Mouse (Mus musculus) heart, embryonic 14.5 days (tissue): ENCODE measurements at regions not wholly inside any gene's neighbourhood (a gene's known extent, or its start where the extent isn't known, plus 50 kb on each side); places are given as distances from the start of the nearest gene placed in this dataset.
A peak's percentile ranks its signal among the peaks of the same experiment; 100 is the strongest.

Experiments used
- ATAC-seq: fragments of 200-750 bp; cut with Nextera tagmentation; 2 replicates; pipeline ENCODE4 v1.8.0; 2017; ENCODE audit warnings: low read depth, moderate TSS enrichment; ENCODE audit not compliant: insufficient number of reproducible peaks, insufficient read depth, low FRiP score
- H3K27ac ChIP-seq, 2 experiments: fragments of 200-500 bp in 1 of 2; fragments of 300-500 bp in 1 of 2; sonication (generic) in 1 of 2; replicated peaks in 1 of 2; 2 replicates each; pipeline ENCODE4 v1.5.1; 2012 to 2014; ENCODE audit warnings: low read depth in 2 of 2, low read length in 2 of 2, control low read depth in 1 of 2, mild to moderate bottlenecking in 1 of 2, mixed read lengths in 1 of 2; ENCODE audit not compliant: control insufficient read depth in 1 of 2, insufficient read depth in 1 of 2
- H3K27me3 ChIP-seq: fragments of 300-500 bp; sonication (generic); 2 replicates; pipeline ENCODE4 v1.6.1; 2014; ENCODE audit warnings: mild to moderate bottlenecking, low read length, control low read depth; ENCODE audit not compliant: control insufficient read depth, insufficient read depth
- H3K36me3 ChIP-seq: fragments of 300-500 bp; sonication (generic); 2 replicates; pipeline ENCODE4 v1.6.1; 2014; ENCODE audit warnings: mild to moderate bottlenecking, control low read depth, low read length, mixed read lengths; ENCODE audit not compliant: control insufficient read depth, insufficient read depth
- H3K4me1 ChIP-seq, 2 experiments: fragments of 200-500 bp in 1 of 2; fragments of 300-500 bp in 1 of 2; sonication (generic) in 1 of 2; 2 replicates each; pipeline ENCODE4 v1.6.1; 2012 to 2014; ENCODE audit warnings: low read length in 2 of 2, control low read depth in 1 of 2, mixed read lengths in 1 of 2; ENCODE audit not compliant: control insufficient read depth in 2 of 2, insufficient read depth in 2 of 2
- H3K4me2 ChIP-seq: fragments of 300-500 bp; sonication (generic); 2 replicates; pipeline ENCODE4 v1.6.1; 2014; ENCODE audit warnings: mild to moderate bottlenecking, low read length
- H3K4me3 ChIP-seq, 2 experiments: fragments of 200-500 bp in 1 of 2; fragments of 300-500 bp in 1 of 2; sonication (generic) in 1 of 2; 2 replicates each; pipeline ENCODE4 v1.5.1; 2012 to 2014; ENCODE audit warnings: low read length in 2 of 2, mild to moderate bottlenecking in 2 of 2, control low read depth in 1 of 2, low read depth in 1 of 2, moderate library complexity in 1 of 2; ENCODE audit not compliant: control insufficient read depth in 1 of 2, insufficient read depth in 1 of 2
- H3K9ac ChIP-seq: fragments of 300-500 bp; sonication (generic); 2 replicates; pipeline ENCODE4 v1.6.1; 2014; ENCODE audit warnings: mild to moderate bottlenecking, low read length
- H3K9me3 ChIP-seq: fragments of 300-500 bp; sonication (generic); 2 replicates; pipeline ENCODE4 v1.6.1; 2016; ENCODE audit warnings: low read length, control low read depth; ENCODE audit not compliant: control insufficient read depth
- WGBS: fragments of 180-500 bp; shearing (Covaris S2); extraction: QIAGEN DNeasy Blood & Tissue Kit; methylation state at CpG from one replicate; pipeline ENCODE4 v1.1.7; 2014; 5-methylcytosine and 5-hydroxymethylcytosine counted together

GRCm38 (mm10) chr11:114194055-114194706, 127.3 kb upstream of the Sdk2 start:
- no peaks in the 10 kb centered on the region for H3K36me3 ChIP-seq
- 54% methylated on average over 16 of the region's 16 CpGs for WGBS
- no peak overlapping the region for H3K4me3 ChIP-seq
- ATAC-seq: no peak
- H3K4me1 ChIP-seq: peaks cover 17 to 19% of the 10 kb centered on the region in 2 experiments
- H3K27ac ChIP-seq: 0 out of 4 replicates have a peak overlapping the region, but pooled peaks of 1 of the 2 experiments have one; percentile 1
- no peaks in the 10 kb centered on the region for H3K27me3 ChIP-seq
- peaks cover 9% of the 10 kb centered on the region; the same call in 1 of the 2 replicates for H3K9me3 ChIP-seq
- no peak overlapping the region for H3K4me2 ChIP-seq
- no peak overlapping the region for H3K9ac ChIP-seq

DNA sequence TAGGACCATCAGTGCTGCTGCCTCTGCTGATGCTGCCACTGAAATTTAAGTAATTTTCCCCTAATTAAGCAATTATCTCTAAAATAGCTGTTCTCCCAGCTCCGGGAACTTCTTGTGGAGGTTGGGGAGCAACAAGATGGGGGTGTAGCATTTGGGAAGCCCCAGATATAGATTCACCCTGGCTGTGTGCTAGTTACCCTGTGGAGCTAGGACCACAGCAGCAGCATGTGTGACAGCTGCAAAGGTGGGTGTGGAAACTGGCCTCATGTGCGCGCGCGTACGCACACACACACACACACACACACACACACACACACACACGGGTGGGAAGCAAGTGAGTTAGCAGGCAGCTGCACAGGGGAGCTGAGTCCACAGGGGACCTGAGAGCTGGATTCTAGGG, 126.2 kb upstream of the Sdk2 start:
- no peak overlapping the region for H3K4me2 ChIP-seq
- no peak overlapping the region for H3K27ac ChIP-seq
- no peaks in the 10 kb centered on the region for H3K36me3 ChIP-seq
- no peak overlapping the region for H3K9ac ChIP-seq
- peaks cover 8 to 9% of the 10 kb centered on the region in 2 experiments for H3K4me1 ChIP-seq
- ATAC-seq: no peak
- H3K4me3 ChIP-seq: no peak overlapping the region
- H3K27me3 ChIP-seq: no peaks in the 10 kb centered on the region
- peaks cover 9% of the 10 kb centered on the region; the same call in 1 of the 2 replicates for H3K9me3 ChIP-seq
- WGBS: 89% methylated on average over 7 of the region's 7 CpGs

DNA sequence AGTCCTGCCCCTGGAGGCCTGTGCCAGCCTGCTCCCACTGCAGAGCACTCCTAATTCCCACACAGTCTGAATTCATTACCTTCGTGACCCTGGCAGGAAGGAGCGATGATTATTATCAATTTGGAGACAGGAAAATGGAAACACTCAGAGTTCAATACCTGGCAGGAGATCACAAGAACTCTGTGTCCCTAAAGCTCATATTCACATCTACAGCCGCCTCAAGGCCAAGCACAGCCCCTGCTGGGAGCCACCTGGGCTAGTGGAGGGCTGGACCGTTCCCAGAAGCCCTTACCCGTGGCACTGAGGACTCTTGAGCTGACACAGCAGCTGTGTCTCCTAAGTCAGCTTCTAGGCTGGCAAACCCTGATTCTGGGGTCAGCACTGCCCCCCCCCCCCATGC, 124.8 kb upstream of the Sdk2 start:
- ATAC-seq: no peak
- no peak overlapping the region for H3K4me2 ChIP-seq
- H3K4me1 ChIP-seq: peaks cover 9 to 12% of the 10 kb centered on the region in 2 experiments; a peak in 3 of 4 replicates
- no peak overlapping the region for H3K4me3 ChIP-seq
- no peak overlapping the region for H3K9ac ChIP-seq
- H3K27me3 ChIP-seq: no peaks in the 10 kb centered on the region
- H3K36me3 ChIP-seq: no peaks in the 10 kb centered on the region
- H3K27ac ChIP-seq: no peak overlapping the region
- 72% methylated on average over 5 of the region's 5 CpGs for WGBS
- peaks cover 9% of the 10 kb centered on the region; the same call in 1 of the 2 replicates for H3K9me3 ChIP-seq

DNA sequence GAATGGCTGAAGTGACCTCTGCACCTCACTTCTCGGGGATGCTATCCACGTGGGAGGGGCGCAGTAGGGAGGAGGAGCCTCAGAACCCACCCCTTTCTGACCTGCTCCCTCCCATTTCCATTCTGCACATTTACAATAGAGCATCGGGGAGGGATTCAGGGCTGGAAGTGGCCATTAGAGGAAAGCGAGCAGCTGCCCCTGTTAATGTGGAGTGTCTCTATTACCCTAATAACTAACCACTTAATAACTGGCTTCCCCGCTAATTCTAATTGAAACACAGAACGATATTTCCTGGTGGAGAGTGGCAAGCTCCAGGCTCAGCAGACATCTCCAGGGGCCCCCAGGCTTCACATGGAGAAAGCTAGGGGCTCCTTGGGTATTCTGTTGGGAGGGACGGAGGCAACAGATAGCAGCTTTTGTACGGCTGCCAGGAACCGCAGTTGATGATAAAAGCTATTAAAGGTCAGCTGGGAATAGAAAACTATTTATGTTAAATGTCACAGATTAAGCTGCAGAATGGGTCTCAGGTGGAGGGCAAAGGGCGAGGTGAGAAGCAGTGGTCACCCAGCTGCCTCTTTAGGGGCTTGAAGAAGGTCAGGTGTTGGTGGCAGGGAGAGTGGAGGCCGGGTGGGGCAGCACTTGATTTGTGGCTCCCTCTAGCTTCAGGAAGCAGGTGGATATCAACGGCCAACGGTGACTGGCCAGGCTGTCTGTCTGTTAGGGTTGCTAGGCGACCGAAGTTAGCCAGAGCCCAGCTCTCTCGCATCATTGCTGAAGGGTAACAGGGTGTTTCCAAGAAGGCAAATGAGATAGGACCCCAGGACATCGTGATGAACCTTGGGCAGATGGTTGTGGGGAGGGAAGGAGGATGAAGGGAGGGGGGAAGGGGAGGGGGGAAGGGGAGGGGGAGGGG, 118.4 kb upstream of the Sdk2 start:
- Histone ChIP-seq H3K4me3 (0 out of 4 replicates have a peak overlapping the region, but pooled peaks of 1 of the 2 experiments have one; percentile 13), H3K9me3 (peaks cover under 1% of the 10 kb centered on the region; the same call in 1 of the 2 replicates), H3K27ac (peak overlapping the region in 1 of 2 experiments; percentile 12; a peak in 3 of 4 replicates), H3K27me3 (no peaks in the 10 kb centered on the region), H3K4me2 (peak overlapping the region; percentile 47), H3K9ac (no peak overlapping the region; the same call in 1 of the 2 replicates), H3K36me3 (no peaks in the 10 kb centered on the region), H3K4me1 (peaks cover 21 to 23% of the 10 kb centered on the region in 2 experiments)
- 32% methylated on average over 18 of the region's 18 CpGs for WGBS
- peak; percentile 66; the same call in 1 of the 2 replicates for ATAC-seq

- Histone ChIP-seq H3K4me2 (no peak overlapping the region), H3K9ac (no peak overlapping the region), H3K36me3 (no peaks in the 10 kb centered on the region), H3K4me1 (peaks cover 21 to 23% of the 10 kb centered on the region in 2 experiments), H3K27me3 (no peaks in the 10 kb centered on the region), H3K27ac (no peak overlapping the region), H3K4me3 (no peak overlapping the region), H3K9me3 (no peaks in the 10 kb centered on the region)
- 75% methylated on average over 5 of the region's 5 CpGs for WGBS
- no peak for ATAC-seq
These were observed 117.6 kb upstream of the Sdk2 start for GRCm38 (mm10) chr11:114184431-114184830.

- Histone ChIP-seq H3K9me3 (no peaks in the 10 kb centered on the region), H3K4me1 (peaks cover 26 to 33% of the 10 kb centered on the region in 2 experiments), H3K9ac (no peak overlapping the region), H3K36me3 (no peaks in the 10 kb centered on the region), H3K27ac (no peak overlapping the region), H3K27me3 (no peaks in the 10 kb centered on the region), H3K4me3 (no peak overlapping the region), H3K4me2 (no peak overlapping the region)
- WGBS: 78% methylated on average over 10 of the region's 10 CpGs
- ATAC-seq: no peak
These were observed 116.4 kb upstream of the Sdk2 start for GRCm38 (mm10) chr11:114183231-114183630.

DNA sequence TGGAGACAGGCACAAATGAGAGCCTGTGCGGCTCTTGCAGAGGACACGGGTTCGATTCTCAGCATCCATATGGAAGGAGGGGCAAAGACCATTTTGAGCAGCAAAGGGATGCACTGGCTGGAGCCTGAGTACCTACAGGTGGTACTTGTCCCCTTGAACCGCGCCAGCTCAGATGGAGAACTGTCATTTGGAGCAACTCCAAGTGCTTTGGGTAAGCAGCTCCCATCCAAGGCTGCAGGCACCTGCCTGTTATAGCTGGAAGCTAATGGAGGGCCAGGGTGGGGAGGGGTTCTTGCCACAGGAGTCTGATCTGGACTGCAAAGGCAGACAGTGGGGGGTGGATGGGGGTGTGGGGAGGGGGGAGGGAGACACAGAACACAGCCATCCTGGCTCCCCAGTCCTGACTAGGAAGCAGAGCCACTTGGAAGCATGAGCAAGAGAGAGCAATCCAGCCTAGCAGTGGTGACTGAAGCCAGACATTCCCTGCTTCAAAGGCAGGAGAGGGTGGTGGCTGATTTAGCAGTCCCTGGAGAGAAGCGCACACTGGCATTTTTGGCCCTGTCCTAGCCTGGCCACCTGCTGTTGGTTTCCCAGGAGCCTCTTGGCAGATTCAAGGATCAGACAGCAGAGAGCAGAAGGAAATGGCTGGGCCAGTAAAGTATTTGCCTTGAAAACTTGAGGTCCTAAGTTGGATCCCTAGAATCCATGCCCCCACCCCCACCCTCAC, 112.1 kb upstream of the Sdk2 start:
- H3K27ac ChIP-seq: no peak overlapping the region
- H3K9ac ChIP-seq: no peak overlapping the region
- H3K36me3 ChIP-seq: no peaks in the 10 kb centered on the region
- H3K9me3 ChIP-seq: no peaks in the 10 kb centered on the region
- H3K27me3 ChIP-seq: no peaks in the 10 kb centered on the region
- no peak overlapping the region for H3K4me2 ChIP-seq
- WGBS: 51% methylated on average over 6 of the region's 6 CpGs
- ATAC-seq: no peak
- H3K4me3 ChIP-seq: no peak overlapping the region
- peaks cover 15 to 19% of the 10 kb centered on the region in 2 experiments for H3K4me1 ChIP-seq
